26 mouse cellular contexts compared by ENCODE assay signal in genomic region chr6:16064691-16065090, GRCm38 (mm10).
DNase-seq lines count a peak whose midpoint lies in the region; ATAC-seq and TF ChIP-seq lines count a peak whose summit lies in the region.
"Had no signal": no experiment of that assay in that cellular context is flagged by ENCODE, and none has a peak within 500 bp of the region (broad histone marks: within the 10 kb centered on the region; RNA-seq: fewer than 3 reads in every experiment).

No protein-coding gene starts in this region.

- peak; percentile 10 for DNase-seq in forebrain, embryonic 14.5 days (ENCODE audit: low spot score)
- DNase-seq in midbrain, embryonic 14.5 days, result peak; percentile 35
- no peak for DNase-seq in midbrain, postnatal 0 days (ENCODE audit: low spot score)
- peak; percentile 25 for DNase-seq in embryonic facial prominence, embryonic 11.5 days (ENCODE audit: low spot score)
- no peak for DNase-seq in left cerebral cortex, postnatal 14 days (ENCODE audit: low spot score in 2 of 2)
- no peak for DNase-seq in urinary bladder, adult 18-20 months (ENCODE audit: low spot score in 2 of 2)
- DNase-seq: adrenal gland, adult 8-10 months; adrenal gland, postnatal 25 days; cerebellum, adult 18-20 months; cerebellum, adult 9-10 months; cerebellum, postnatal 14 days; gastrocnemius, postnatal 25 days; heart, adult 18-20 months; heart, postnatal 10 days; heart, postnatal 36 days had no signal

- H3K4me1 ChIP-seq in forebrain, embryonic 14.5 days (ENCODE audit: control insufficient read depth, insufficient read depth, low read length), result no peaks in the 10 kb centered on the region
- no peaks in the 10 kb centered on the region for H3K4me1 ChIP-seq in forebrain, embryonic 16.5 days (replicated peaks; ENCODE audit: control insufficient read depth, insufficient read depth, low read length)
- no peaks in the 10 kb centered on the region for H3K4me1 ChIP-seq in midbrain, embryonic 14.5 days (ENCODE audit: control insufficient read depth, insufficient read depth, low read length)
- H3K4me1 ChIP-seq in midbrain, postnatal 0 days (ENCODE audit: insufficient read depth, low read length), result no peaks in the 10 kb centered on the region
- H3K4me1 ChIP-seq in embryonic facial prominence, embryonic 11.5 days (ENCODE audit: control insufficient read depth, insufficient read depth, low read length), result no peaks in the 10 kb centered on the region
- H3K4me1 ChIP-seq in midbrain, embryonic 16.5 days (ENCODE audit: control insufficient read depth, insufficient read depth, low read length), result no peaks in the 10 kb centered on the region
- H3K4me1 ChIP-seq: embryonic facial prominence, embryonic 13.5 days; forebrain, embryonic 13.5 days; heart, embryonic 12.5 days; heart, embryonic 15.5 days; hindbrain, embryonic 10.5 days; hindbrain, embryonic 13.5 days had no signal

- no peak overlapping the region for H3K4me2 ChIP-seq in forebrain, embryonic 14.5 days (ENCODE audit: low read length)
- H3K4me2 ChIP-seq in forebrain, embryonic 16.5 days (ENCODE audit: low read length), result no peak overlapping the region
- peak overlapping the region; percentile 14; the same call in 1 of the 2 replicates for H3K4me2 ChIP-seq in midbrain, embryonic 14.5 days (ENCODE audit: low read length)
- no peak overlapping the region for H3K4me2 ChIP-seq in midbrain, postnatal 0 days (ENCODE audit: low read depth, low read length, poor library complexity, severe bottlenecking)
- no peak overlapping the region for H3K4me2 ChIP-seq in embryonic facial prominence, embryonic 11.5 days (ENCODE audit: low read depth, low read length)
- H3K4me2 ChIP-seq in midbrain, embryonic 16.5 days (ENCODE audit: low read length), result peak overlapping the region; percentile 16; the same call in 1 of the 2 replicates
- H3K4me2 ChIP-seq: embryonic facial prominence, embryonic 13.5 days; forebrain, embryonic 13.5 days; heart, embryonic 12.5 days; heart, embryonic 15.5 days; hindbrain, embryonic 13.5 days had no signal

- intact Hi-C loops in left cerebral cortex, postnatal 14 days (cut with DNase I), result no loop called here

- H3K36me3 ChIP-seq in forebrain, embryonic 14.5 days (ENCODE audit: control insufficient read depth, insufficient read depth, low read length), result no peaks in the 10 kb centered on the region
- H3K36me3 ChIP-seq in forebrain, embryonic 16.5 days (ENCODE audit: control insufficient read depth, insufficient read depth), result no peaks in the 10 kb centered on the region
- no peaks in the 10 kb centered on the region for H3K36me3 ChIP-seq in midbrain, embryonic 14.5 days (ENCODE audit: control insufficient read depth, insufficient read depth, low read length)
- H3K36me3 ChIP-seq in midbrain, postnatal 0 days (ENCODE audit: insufficient read depth, low read length), result no peaks in the 10 kb centered on the region
- H3K36me3 ChIP-seq in embryonic facial prominence, embryonic 11.5 days (replicated peaks; ENCODE audit: control insufficient read depth, insufficient read depth, low read depth, low read length), result no peaks in the 10 kb centered on the region
- H3K36me3 ChIP-seq in midbrain, embryonic 16.5 days (ENCODE audit: control insufficient read depth, insufficient read depth, low read length), result no peaks in the 10 kb centered on the region
- H3K36me3 ChIP-seq: embryonic facial prominence, embryonic 13.5 days; forebrain, embryonic 10.5 days; heart, embryonic 12.5 days; heart, embryonic 15.5 days; hindbrain, embryonic 10.5 days; hindbrain, embryonic 13.5 days had no signal

- H3K27me3 ChIP-seq in forebrain, embryonic 14.5 days (replicated peaks; ENCODE audit: control insufficient read depth, insufficient read depth, low read length), result no peaks in the 10 kb centered on the region
- H3K27me3 ChIP-seq in forebrain, embryonic 16.5 days (replicated peaks; ENCODE audit: control insufficient read depth, insufficient read depth, low read length), result no peaks in the 10 kb centered on the region
- no peaks in the 10 kb centered on the region for H3K27me3 ChIP-seq in midbrain, embryonic 14.5 days (ENCODE audit: control insufficient read depth, insufficient read depth, low read length)
- H3K27me3 ChIP-seq in midbrain, postnatal 0 days (ENCODE audit: insufficient read depth, low read length), result no peaks in the 10 kb centered on the region
- H3K27me3 ChIP-seq in embryonic facial prominence, embryonic 11.5 days (ENCODE audit: control insufficient read depth, insufficient read depth, low read length), result no peaks in the 10 kb centered on the region
- H3K27me3 ChIP-seq in midbrain, embryonic 16.5 days (ENCODE audit: control insufficient read depth, insufficient read depth, low read depth, low read length), result no peaks in the 10 kb centered on the region
- H3K27me3 ChIP-seq: embryonic facial prominence, embryonic 13.5 days; forebrain, embryonic 13.5 days; heart, embryonic 12.5 days; heart, embryonic 15.5 days; hindbrain, embryonic 13.5 days had no signal

- no peak overlapping the region for H3K9ac ChIP-seq in forebrain, embryonic 14.5 days (ENCODE audit: low read length)
- H3K9ac ChIP-seq in forebrain, embryonic 16.5 days (replicated peaks; ENCODE audit: low read depth, low read length), result no peak overlapping the region
- no peak overlapping the region for H3K9ac ChIP-seq in midbrain, embryonic 14.5 days (replicated peaks; ENCODE audit: low read length)
- H3K9ac ChIP-seq in midbrain, postnatal 0 days (replicated peaks; ENCODE audit: low read length, poor library complexity, severe bottlenecking), result no peak overlapping the region
- no peak overlapping the region for H3K9ac ChIP-seq in embryonic facial prominence, embryonic 11.5 days (replicated peaks; ENCODE audit: low read length)
- no peak overlapping the region for H3K9ac ChIP-seq in midbrain, embryonic 16.5 days (ENCODE audit: low read depth, low read length)
- H3K9ac ChIP-seq: embryonic facial prominence, embryonic 13.5 days; forebrain, embryonic 13.5 days; heart, embryonic 12.5 days; heart, embryonic 15.5 days; hindbrain, embryonic 13.5 days had no signal

- no peak for TF ChIP-seq CTCF in midbrain, postnatal 0 days (IDR thresholded peaks at IDR 0.05)

- no peak overlapping the region for H3K4me3 ChIP-seq in forebrain, embryonic 14.5 days (ENCODE audit: low read depth, low read length)
- no peak overlapping the region for H3K4me3 ChIP-seq in forebrain, embryonic 16.5 days (replicated peaks; ENCODE audit: low read length)
- H3K4me3 ChIP-seq in midbrain, embryonic 14.5 days (replicated peaks; ENCODE audit: low read depth, low read length), result no peak overlapping the region
- no peak overlapping the region for H3K4me3 ChIP-seq in midbrain, postnatal 0 days (ENCODE audit: low read depth, low read length)
- no peak overlapping the region for H3K4me3 ChIP-seq in embryonic facial prominence, embryonic 11.5 days (ENCODE audit: low read depth, low read length)
- H3K4me3 ChIP-seq in midbrain, embryonic 16.5 days (ENCODE audit: low read depth, low read length), result no peak overlapping the region
- H3K4me3 ChIP-seq: embryonic facial prominence, embryonic 13.5 days; forebrain, embryonic 10.5 days; forebrain, embryonic 13.5 days; heart, embryonic 12.5 days; heart, embryonic 15.5 days; hindbrain, embryonic 10.5 days; hindbrain, embryonic 13.5 days had no signal

- 82% methylated on average over 8 of the region's 8 CpGs for WGBS in forebrain, embryonic 14.5 days
- WGBS in forebrain, embryonic 16.5 days, result 80% methylated on average over 8 of the region's 8 CpGs
- 42% methylated on average over 8 of the region's 8 CpGs for WGBS in midbrain, embryonic 14.5 days
- 35% methylated on average over 8 of the region's 8 CpGs for WGBS in midbrain, postnatal 0 days
- WGBS in embryonic facial prominence, embryonic 11.5 days, result 48% methylated on average over 8 of the region's 8 CpGs
- WGBS in midbrain, embryonic 16.5 days, result 50% methylated on average over 8 of the region's 8 CpGs

- ATAC-seq in forebrain, embryonic 14.5 days, result no peak
- ATAC-seq in forebrain, embryonic 16.5 days, result no peak
- no peak for ATAC-seq in midbrain, embryonic 14.5 days (ENCODE audit: low FRiP score, low TSS enrichment)
- ATAC-seq in midbrain, postnatal 0 days (ENCODE audit: low FRiP score), result no peak
- no peak for ATAC-seq in embryonic facial prominence, embryonic 11.5 days (replicated peaks; ENCODE audit: insufficient number of reproducible peaks, low FRiP score, low TSS enrichment, low read depth)
- ATAC-seq in midbrain, embryonic 16.5 days, result 0 out of 2 replicates have a peak, but pooled peaks have one; percentile 36
- ATAC-seq: activated CD4-positive, CD25-positive, alpha-beta regulatory T cell, adult 4 months; forebrain, embryonic 13.5 days; hindbrain, embryonic 16.5 days had no signal

- H3K27ac ChIP-seq in forebrain, embryonic 14.5 days (ENCODE audit: low read depth, low read length), result no peak overlapping the region
- no peak overlapping the region for H3K27ac ChIP-seq in forebrain, embryonic 16.5 days (ENCODE audit: low read length)
- no peak overlapping the region for H3K27ac ChIP-seq in midbrain, embryonic 14.5 days (replicated peaks; ENCODE audit: low read depth, low read length)
- no peak overlapping the region for H3K27ac ChIP-seq in midbrain, postnatal 0 days (ENCODE audit: low read depth, low read length)
- H3K27ac ChIP-seq in embryonic facial prominence, embryonic 11.5 days (replicated peaks; ENCODE audit: low read depth, low read length), result no peak overlapping the region
- no peak overlapping the region for H3K27ac ChIP-seq in midbrain, embryonic 16.5 days (ENCODE audit: low read length)
- H3K27ac ChIP-seq: embryonic facial prominence, embryonic 13.5 days; forebrain, embryonic 10.5 days; forebrain, embryonic 13.5 days; heart, embryonic 15.5 days; hindbrain, embryonic 10.5 days; hindbrain, embryonic 13.5 days had no signal

- no peaks in the 10 kb centered on the region for H3K9me3 ChIP-seq in forebrain, embryonic 14.5 days (replicated peaks; ENCODE audit: control insufficient read depth, low read length)
- H3K9me3 ChIP-seq in forebrain, embryonic 16.5 days (ENCODE audit: control insufficient read depth, low read length), result no peaks in the 10 kb centered on the region
- no peaks in the 10 kb centered on the region for H3K9me3 ChIP-seq in midbrain, embryonic 14.5 days (ENCODE audit: control insufficient read depth, low read length)
- H3K9me3 ChIP-seq in midbrain, postnatal 0 days (ENCODE audit: low read length), result no peaks in the 10 kb centered on the region
- H3K9me3 ChIP-seq in embryonic facial prominence, embryonic 11.5 days (replicated peaks; ENCODE audit: control insufficient read depth, low read length), result no peaks in the 10 kb centered on the region
- no peaks in the 10 kb centered on the region for H3K9me3 ChIP-seq in midbrain, embryonic 16.5 days (replicated peaks; ENCODE audit: control insufficient read depth, low read length, poor library complexity, severe bottlenecking)
- H3K9me3 ChIP-seq: embryonic facial prominence, embryonic 13.5 days; forebrain, embryonic 10.5 days; forebrain, embryonic 13.5 days; heart, embryonic 15.5 days; hindbrain, embryonic 10.5 days; hindbrain, embryonic 13.5 days had no signal

Comparison
In these comparisons a context has a peak if more than half of its experiments do, and no peak if none do; other contexts are left out.
1. DNase-seq: peak in forebrain, embryonic 14.5 days (single experiment), midbrain, embryonic 14.5 days (single experiment) and embryonic facial prominence, embryonic 11.5 days (single experiment); none in midbrain, postnatal 0 days (single experiment), left cerebral cortex, postnatal 14 days (0 of 2) and urinary bladder, adult 18-20 months (0 of 2).
2. H3K4me2 ChIP-seq: peak in midbrain, embryonic 14.5 days (single experiment) and midbrain, embryonic 16.5 days (single experiment); none in forebrain, embryonic 14.5 days (single experiment), forebrain, embryonic 16.5 days (single experiment), midbrain, postnatal 0 days (single experiment) and embryonic facial prominence, embryonic 11.5 days (single experiment).